Mouse (Mus musculus) right cerebral cortex, postnatal 14 days (tissue): ENCODE data around the gene Mak.
"Not testable (repeated sequence)": the region's sequence is repeated elsewhere in the genome, so short reads cannot be mapped to it uniquely, and the experiment has no call there.

Experiments
- DNase-seq: peaks from one replicate; pipeline ENCODE4 v3.0.0; 2022

The Mak gene

DNA sequence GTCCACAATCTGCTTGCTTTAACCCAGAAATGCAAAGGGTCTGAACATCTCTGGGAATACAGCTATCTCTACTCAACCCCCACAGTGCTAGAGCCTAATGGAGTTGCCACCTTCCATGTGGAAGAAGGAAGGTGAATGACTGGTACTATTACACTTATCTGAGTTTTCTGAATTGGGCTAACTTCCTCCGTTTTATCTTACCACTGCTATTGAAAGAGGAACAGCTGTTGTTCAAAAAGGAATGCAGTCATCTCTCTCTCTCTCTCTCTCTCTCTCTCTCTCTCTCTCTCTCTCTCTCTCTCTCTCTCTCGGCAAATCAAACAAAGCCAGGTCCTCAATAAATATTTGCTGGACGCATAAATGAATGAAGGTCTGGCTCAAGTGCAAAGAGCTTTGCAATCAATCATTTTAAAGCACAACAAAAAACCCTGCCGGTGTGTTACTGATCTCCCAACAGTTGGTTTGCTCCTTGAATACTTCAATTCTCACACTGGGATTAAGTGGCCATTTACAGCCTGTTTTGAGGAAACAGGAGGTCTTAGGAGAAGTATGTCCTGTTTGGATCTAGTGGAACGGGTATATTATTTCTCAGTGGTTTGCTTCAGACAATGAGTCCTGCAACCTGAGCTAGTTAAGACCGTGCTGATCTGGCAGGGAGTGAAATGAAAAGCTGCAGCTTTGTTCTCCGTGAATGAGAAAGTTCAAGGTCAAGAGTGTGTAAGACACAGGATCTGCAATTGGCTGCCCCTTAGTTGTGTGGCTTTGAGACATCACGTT lies 84.8 kb downstream of the Mak start:
- no peak for DNase-seq

DNA sequence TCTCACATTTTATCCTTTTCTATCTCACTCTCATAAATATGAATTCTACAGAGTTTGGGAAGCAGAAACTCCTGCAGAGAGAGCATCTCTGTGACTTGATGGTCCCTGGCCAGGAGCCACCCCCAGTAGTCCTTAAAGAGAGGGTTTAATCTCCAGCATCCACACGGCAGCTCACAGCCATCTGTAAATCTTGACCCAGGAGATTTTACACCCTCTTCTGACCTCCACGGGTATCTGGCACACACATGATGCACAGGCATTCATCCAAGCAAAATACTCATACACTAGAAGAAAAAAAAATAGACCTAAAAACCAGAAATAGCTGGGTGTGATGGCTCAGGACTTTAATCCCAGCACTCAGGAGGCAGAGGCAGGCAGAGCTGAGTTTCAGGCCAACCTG lies 91.1 kb downstream of the Mak start:
- DNase-seq, result no peak

DNA sequence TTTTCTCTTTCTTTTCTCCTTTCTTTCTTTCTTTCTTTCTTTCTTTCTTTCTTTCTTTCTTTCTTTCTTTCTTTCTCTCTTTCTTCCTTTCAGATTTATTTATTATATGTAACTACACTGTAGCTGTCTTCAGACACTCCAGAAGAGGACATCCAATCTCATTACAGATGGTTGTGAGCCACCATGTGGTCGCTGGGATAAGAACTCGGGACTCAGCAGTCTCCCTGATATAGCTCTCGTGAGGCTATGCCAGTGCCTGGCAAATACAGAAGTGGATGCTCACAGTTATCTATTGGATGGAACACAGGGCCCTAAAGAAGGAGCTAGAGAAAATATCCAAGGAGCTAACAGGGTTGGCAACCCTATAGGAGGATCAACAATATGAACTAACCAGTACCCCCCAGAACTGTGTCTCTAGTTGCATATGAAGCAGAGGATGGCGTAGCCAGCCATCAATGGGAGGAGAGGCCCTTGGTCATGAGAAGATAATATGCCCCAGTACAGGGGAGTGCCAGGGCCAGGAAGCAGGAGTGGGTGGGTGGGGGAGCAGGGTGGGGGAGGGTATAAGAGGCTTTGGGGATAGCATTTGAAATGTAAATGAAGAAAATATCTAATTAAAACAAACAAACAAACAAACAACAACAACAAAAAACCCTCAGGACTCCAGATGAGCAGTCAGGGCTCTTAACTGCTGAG lies 91.8 kb downstream of the Mak start:
- DNase-seq, result not testable (repeated sequence)

DNA sequence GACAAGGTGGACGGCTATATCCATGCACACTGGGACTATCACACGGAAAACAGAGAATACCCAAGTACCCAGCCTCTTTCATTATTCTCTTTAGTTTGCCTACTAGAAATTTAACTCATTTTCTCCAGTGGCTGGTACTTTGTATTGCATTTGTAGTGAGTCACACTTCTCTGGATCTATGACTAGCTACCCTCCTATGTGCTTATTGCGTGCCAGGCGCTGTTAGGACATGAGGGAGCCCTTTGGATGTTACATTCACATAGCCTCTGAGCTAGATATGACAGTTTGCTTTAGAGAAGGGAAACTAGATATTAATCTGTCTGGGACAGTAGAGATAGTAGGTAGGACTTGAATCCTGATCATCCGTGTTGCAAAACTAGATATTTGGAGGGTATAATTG lies 93.4 kb downstream of the Mak start:
- no peak for DNase-seq

DNA sequence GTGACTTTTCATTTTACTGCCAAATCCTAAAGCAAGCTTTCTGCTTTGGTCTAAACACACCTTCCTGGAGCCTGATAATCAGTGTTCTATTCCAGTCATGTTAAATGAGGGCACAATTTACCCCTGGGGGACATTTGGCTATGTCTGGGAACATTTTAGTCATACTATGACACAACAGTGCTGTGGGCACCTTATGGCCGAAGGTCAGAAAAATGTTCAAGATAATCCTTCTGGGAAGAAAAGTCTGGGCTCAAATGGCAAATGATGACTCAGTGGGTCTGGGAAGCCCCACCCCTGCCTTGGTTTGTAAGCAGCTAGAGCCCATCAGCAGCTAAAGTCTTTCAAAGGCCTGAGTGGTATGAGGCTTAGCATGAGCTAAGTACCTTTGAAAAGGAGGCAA lies 96.7 kb downstream of the Mak start:
- no peak for DNase-seq

DNA sequence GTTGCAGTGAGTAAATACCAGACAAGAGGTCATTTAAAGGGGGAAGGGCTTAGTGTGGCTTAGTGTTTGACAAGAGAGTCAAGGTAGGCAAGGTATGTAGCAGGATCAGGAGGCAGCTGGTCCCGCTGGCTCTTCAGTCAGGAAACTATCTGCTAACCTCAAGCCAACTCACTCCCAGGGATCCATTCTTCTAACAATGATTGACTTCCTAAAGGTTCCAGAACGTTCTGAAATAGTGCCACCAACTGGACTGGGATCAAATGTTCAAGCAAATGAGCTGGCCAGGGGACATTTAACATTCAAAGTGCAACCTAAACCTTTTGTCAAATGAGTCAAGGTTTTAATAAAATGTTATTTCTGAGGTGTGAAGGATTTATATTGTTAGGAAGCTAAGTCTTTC lies 100.2 kb downstream of the Mak start:
- DNase-seq, result no peak

DNA sequence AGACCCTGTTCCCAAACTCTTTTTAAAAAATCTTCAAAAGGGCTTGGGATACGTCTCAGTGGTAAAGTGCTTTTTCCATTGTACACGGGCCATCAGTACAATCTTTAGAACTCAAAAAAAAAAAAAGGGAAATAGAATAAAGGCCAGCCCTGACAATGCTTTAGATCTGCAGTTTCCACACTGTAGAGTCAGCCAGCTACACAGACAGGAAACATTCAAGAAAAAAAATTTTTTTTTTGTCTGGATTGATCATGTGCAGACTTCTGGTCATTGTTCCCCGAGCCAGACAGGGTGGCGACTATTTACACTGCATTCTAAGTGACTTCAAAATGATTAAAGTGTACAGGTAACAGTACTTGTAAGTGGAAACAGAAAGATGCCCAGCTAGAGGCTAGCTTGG lies 100.9 kb downstream of the Mak start:
- no peak for DNase-seq

DNA sequence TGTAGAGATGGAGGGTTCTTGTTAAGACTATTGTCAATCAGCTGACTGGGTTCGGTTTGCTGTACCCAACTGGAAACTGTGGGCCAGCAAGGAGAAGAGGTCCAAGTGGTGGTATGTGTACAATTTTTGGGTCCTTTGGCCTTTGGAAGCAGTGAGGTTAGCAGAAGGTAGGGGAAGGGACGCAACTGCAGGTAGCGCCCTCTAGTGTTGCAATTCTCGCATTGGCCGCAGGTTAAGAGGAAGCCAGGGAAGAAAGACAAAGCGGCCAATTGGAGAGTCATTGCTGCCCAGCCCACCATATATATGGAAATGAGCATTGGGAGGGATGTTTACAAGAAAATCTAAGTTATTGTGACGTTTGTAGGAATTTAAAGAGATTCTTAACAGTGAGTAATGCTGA lies 101.9 kb downstream of the Mak start:
- peak; percentile 29 for DNase-seq
